Mouse (Mus musculus): ENCODE measurements around the gene Rpl38. TPM values are rescaled to one million over a fixed set of nuclear protein-coding genes. Genes with fewer than 3 reads are reported as not detected.

Rpl38 gene
- polyA plus RNA-seq, 1 experiment from 2014 or later: 885 TPM

DNA sequence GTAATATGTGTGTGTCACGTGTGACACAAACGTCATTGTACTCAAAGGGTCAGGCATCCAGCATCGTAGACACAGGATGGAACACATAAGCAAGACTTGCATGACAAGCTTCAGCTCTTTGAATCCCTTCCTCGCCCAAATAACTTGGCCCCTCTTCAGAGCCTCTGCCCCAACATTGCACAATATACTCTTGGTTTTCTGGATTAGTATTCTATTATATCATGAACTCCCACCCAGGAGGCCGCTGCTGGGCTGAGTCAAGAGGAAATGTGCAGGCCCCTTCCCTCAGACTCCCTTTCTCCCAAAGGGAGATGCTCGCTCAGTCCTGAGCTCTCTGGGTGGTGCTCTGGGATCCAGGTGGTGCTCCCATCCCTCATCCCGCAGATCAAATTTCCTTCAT lies 30.2 kb downstream of the Rpl38 start:
- WGBS: 93% methylated on average over 7 of the region's 7 CpGs
- Histone ChIP-seq H3K27me3 (no peaks in the 10 kb centered on the region), H3K9ac (no peak overlapping the region), H3K9me3 (no peaks in the 10 kb centered on the region), H3K4me3 (no peak overlapping the region), H3K4me2 (no peak overlapping the region), H3K27ac (no peak overlapping the region), H3K36me3 (peaks cover 13% of the 10 kb centered on the region), H3K4me1 (replicated peaks) (peaks cover 13% of the 10 kb centered on the region)
- no peak for ATAC-seq (ENCODE audit: low FRiP score)

GRCm38 (mm10) chr11:114699511-114699910 lies 31.2 kb downstream of the Rpl38 start:
- H3K9me3 ChIP-seq: no peaks in the 10 kb centered on the region
- H3K4me2 ChIP-seq: no peak overlapping the region
- peaks cover 23% of the 10 kb centered on the region for H3K4me1 ChIP-seq (replicated peaks)
- peaks cover 13% of the 10 kb centered on the region for H3K36me3 ChIP-seq
- no peak for ATAC-seq (ENCODE audit: low FRiP score)
- no peaks in the 10 kb centered on the region for H3K27me3 ChIP-seq
- no peak overlapping the region for H3K27ac ChIP-seq
- WGBS: 88% methylated on average over 12 of the region's 12 CpGs
- no peak overlapping the region for H3K4me3 ChIP-seq
- no peak overlapping the region for H3K9ac ChIP-seq

DNA sequence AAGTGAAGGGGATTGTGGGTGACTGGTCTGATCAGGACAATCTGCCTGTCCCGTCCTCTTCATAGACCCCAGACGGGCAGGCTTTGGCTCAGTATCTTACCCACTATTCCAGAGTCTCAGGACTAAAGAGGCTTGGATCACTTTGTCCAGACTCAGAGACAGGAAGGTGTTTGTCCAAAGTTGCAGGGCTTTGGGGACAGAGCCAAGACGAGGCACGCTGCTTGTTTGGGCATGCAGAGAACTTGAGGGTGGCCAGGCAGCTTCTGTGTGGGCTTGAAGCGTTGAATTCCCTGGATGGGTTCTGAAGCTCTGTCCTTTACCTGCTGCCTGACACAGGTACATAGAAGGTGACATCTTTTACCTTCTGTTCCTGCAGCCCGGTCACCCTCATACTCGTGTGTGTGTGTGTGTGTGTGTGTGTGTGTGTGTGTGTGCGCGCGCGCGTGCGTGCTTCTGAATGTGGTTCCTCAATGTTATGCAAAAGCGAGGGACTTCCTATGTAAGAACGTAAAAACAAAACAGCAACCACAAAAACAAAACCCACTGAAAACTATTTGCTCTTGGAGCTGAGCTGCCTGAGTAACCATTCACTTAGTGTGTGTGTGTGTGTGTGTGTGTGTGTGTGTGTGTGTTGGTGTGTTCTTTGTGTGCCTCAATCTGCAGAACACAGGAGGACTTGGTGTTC lies 34.1 kb downstream of the Rpl38 start:
- no peak overlapping the region for H3K9ac ChIP-seq
- H3K4me2 ChIP-seq: no peak overlapping the region
- 82% methylated on average over 15 of the region's 15 CpGs for WGBS
- ATAC-seq (ENCODE audit: low FRiP score): no peak
- H3K36me3 ChIP-seq: 0 out of 2 replicates have a peak, but pooled peaks cover 4% of the 10 kb centered on the region
- H3K27me3 ChIP-seq: no peaks in the 10 kb centered on the region
- H3K9me3 ChIP-seq: no peaks in the 10 kb centered on the region
- peaks cover 33% of the 10 kb centered on the region for H3K4me1 ChIP-seq (replicated peaks)
- H3K27ac ChIP-seq: peak overlapping the region; percentile 73; the same call in 1 of the 2 replicates
- H3K4me3 ChIP-seq: no peak overlapping the region

- ATAC-seq (ENCODE audit: low FRiP score): no peak
- H3K9ac ChIP-seq: no peak overlapping the region
- H3K27ac ChIP-seq: peak overlapping the region; percentile 73; the same call in 1 of the 2 replicates
- no peaks in the 10 kb centered on the region for H3K9me3 ChIP-seq
- H3K36me3 ChIP-seq: peaks cover 9% of the 10 kb centered on the region
- H3K4me3 ChIP-seq: no peak overlapping the region
- 90% methylated on average over 6 of the region's 6 CpGs for WGBS
- no peaks in the 10 kb centered on the region for H3K27me3 ChIP-seq
- H3K4me2 ChIP-seq: no peak overlapping the region
- H3K4me1 ChIP-seq (replicated peaks): peaks cover 33% of the 10 kb centered on the region
These were observed 34.7 kb downstream of the Rpl38 start for GRCm38 (mm10) chr11:114702996-114703361.

- Histone ChIP-seq H3K9ac (peak overlapping the region; percentile 51), H3K36me3 (peaks cover 15% of the 10 kb centered on the region), H3K4me1 (replicated peaks) (peaks cover 33% of the 10 kb centered on the region), H3K4me3 (no peak overlapping the region), H3K27ac (peak overlapping the region; percentile 73), H3K27me3 (no peaks in the 10 kb centered on the region), H3K9me3 (no peaks in the 10 kb centered on the region), H3K4me2 (peak overlapping the region; percentile 23)
- peak; percentile 86 for ATAC-seq (ENCODE audit: low FRiP score)
- WGBS: 34% methylated on average over 22 of the region's 22 CpGs
These were observed 36.0 kb downstream of the Rpl38 start for GRCm38 (mm10) chr11:114704071-114704913.

GRCm38 (mm10) chr11:114706358-114706757 lies 38.0 kb downstream of the Rpl38 start:
- Histone ChIP-seq H3K36me3 (peaks cover 24% of the 10 kb centered on the region), H3K9ac (no peak overlapping the region), H3K9me3 (no peaks in the 10 kb centered on the region), H3K4me3 (no peak overlapping the region), H3K4me1 (replicated peaks) (peaks cover 33% of the 10 kb centered on the region), H3K27me3 (no peaks in the 10 kb centered on the region), H3K4me2 (no peak overlapping the region), H3K27ac (no peak overlapping the region)
- ATAC-seq (ENCODE audit: low FRiP score): no peak
- WGBS: 89% methylated on average over 5 of the region's 5 CpGs

GRCm38 (mm10) chr11:114711393-114711792 lies 43.1 kb downstream of the Rpl38 start:
- no peak overlapping the region for H3K9ac ChIP-seq
- H3K27ac ChIP-seq: no peak overlapping the region
- H3K4me2 ChIP-seq: no peak overlapping the region
- H3K9me3 ChIP-seq: no peaks in the 10 kb centered on the region
- no peak overlapping the region for H3K4me3 ChIP-seq
- H3K27me3 ChIP-seq: no peaks in the 10 kb centered on the region
- WGBS: 85% methylated on average over 3 of the region's 3 CpGs
- peaks cover 13% of the 10 kb centered on the region for H3K4me1 ChIP-seq (replicated peaks)
- H3K36me3 ChIP-seq: peaks cover 27% of the 10 kb centered on the region
- ATAC-seq (ENCODE audit: low FRiP score): no peak

- no peak overlapping the region for H3K9ac ChIP-seq
- WGBS: 64% methylated on average over 12 of the region's 12 CpGs
- H3K36me3 ChIP-seq: peaks cover 27% of the 10 kb centered on the region
- H3K4me2 ChIP-seq: no peak overlapping the region
- H3K9me3 ChIP-seq: no peaks in the 10 kb centered on the region
- peak; percentile 39; the same call in 1 of the 2 replicates for ATAC-seq (ENCODE audit: low FRiP score)
- no peak overlapping the region for H3K4me3 ChIP-seq
- no peak overlapping the region for H3K27ac ChIP-seq
- peaks cover 13% of the 10 kb centered on the region for H3K4me1 ChIP-seq (replicated peaks)
- no peaks in the 10 kb centered on the region for H3K27me3 ChIP-seq
These were observed 43.5 kb downstream of the Rpl38 start for GRCm38 (mm10) chr11:114711861-114712260.

DNA sequence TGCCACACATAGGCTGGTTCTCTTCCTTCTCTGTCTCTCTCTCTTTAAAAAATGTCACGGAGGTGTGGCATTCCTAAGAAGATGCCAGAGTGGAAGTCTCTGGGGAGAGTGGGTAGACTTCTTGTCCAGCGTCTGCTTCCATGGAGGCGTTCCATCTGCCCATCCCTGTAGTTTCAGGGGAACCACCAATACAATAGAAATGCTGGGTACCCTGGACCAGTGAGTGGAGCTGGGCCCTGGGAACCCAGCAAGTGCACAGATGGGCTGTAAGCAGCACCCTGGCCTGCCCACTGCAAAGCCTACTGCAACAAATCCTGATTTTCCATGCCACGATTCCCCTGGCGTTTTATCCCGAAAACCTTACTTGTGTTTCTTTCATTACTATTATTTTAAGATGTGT lies 46.2 kb downstream of the Rpl38 start:
- Histone ChIP-seq H3K4me3 (no peak overlapping the region), H3K4me1 (replicated peaks) (peaks cover 13% of the 10 kb centered on the region), H3K9me3 (no peaks in the 10 kb centered on the region), H3K4me2 (no peak overlapping the region), H3K36me3 (peaks cover 11% of the 10 kb centered on the region; the same call in 1 of the 2 replicates), H3K27me3 (no peaks in the 10 kb centered on the region), H3K9ac (no peak overlapping the region), H3K27ac (no peak overlapping the region)
- ATAC-seq (ENCODE audit: low FRiP score): no peak
- 79% methylated on average over 6 of the region's 6 CpGs for WGBS

DNA sequence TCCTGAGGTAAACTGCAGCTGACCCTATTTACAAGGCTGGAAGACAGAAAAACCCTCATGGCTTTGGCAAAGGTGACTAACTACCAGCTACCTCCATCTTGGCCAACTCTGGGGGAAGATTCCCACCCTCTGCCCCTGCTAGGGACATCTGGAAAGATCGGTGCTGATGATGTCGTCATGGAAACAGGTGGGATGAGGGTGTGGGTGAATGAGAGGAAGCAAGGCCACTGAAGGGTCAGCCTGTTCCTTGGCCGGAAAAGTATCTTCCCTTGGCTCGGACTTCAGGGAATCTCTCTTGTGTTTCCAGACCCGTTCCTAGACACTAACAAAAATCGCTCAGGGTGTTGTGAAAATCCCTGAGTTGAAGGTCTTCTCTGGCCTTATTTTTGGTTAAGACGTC lies 47.2 kb downstream of the Rpl38 start:
- peaks cover 13% of the 10 kb centered on the region for H3K4me1 ChIP-seq (replicated peaks)
- no peaks in the 10 kb centered on the region for H3K9me3 ChIP-seq
- H3K4me2 ChIP-seq: no peak overlapping the region
- no peaks in the 10 kb centered on the region for H3K27me3 ChIP-seq
- H3K27ac ChIP-seq: 0 out of 2 replicates have a peak overlapping the region, but pooled peaks have one; percentile 18
- H3K36me3 ChIP-seq: peaks cover 9% of the 10 kb centered on the region; the same call in 1 of the 2 replicates
- 58% methylated on average over 7 of the region's 7 CpGs for WGBS
- no peak for ATAC-seq (ENCODE audit: low FRiP score)
- H3K9ac ChIP-seq: no peak overlapping the region
- no peak overlapping the region for H3K4me3 ChIP-seq

- ATAC-seq (ENCODE audit: low FRiP score): no peak
- Histone ChIP-seq H3K4me2 (no peak overlapping the region), H3K27ac (no peak overlapping the region), H3K27me3 (no peaks in the 10 kb centered on the region), H3K4me1 (replicated peaks) (peaks cover 9% of the 10 kb centered on the region; the same call in 1 of the 2 replicates), H3K36me3 (no peaks in the 10 kb centered on the region), H3K4me3 (no peak overlapping the region), H3K9me3 (no peaks in the 10 kb centered on the region), H3K9ac (no peak overlapping the region)
- 87% methylated on average over 10 of the region's 10 CpGs for WGBS
These were observed 52.2 kb downstream of the Rpl38 start for GRCm38 (mm10) chr11:114720535-114720934.

All from hindbrain, embryonic 13.5 days (tissue).